8 mouse cellular contexts compared by ENCODE assay signal in the genomic region with DNA sequence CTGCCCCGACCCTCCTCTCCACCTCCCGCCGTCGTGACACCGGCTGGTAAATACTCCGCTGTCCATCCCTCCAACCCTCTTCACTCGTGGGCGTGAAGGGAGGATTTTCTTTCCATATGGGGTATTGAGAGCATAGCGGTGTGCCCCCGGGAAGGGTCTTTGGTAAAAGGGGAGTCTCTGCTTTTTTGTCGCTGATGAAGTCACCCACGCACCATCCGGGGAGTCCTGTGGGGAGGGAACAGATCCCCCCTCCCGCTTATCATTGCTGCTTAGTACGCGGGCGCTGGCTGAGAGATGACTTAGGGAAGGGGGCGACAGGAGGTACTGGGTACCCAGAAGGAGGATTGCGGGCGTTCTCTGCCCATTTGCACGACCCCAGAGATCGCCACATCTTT. TPM values are rescaled to one million over a fixed set of nuclear protein-coding genes. Genes with fewer than 3 reads are reported as not detected.
DNase-seq lines count a peak whose midpoint lies in the region; ATAC-seq and TF ChIP-seq lines count a peak whose summit lies in the region.

No protein-coding gene starts in this region.

- no peaks in the 10 kb centered on the region for H3K9me3 ChIP-seq in E14TG2a.4 (ENCODE audit: low read length)
- no peaks in the 10 kb centered on the region for H3K9me3 ChIP-seq in hindbrain, embryonic 13.5 days
- H3K9me3 ChIP-seq in midbrain, embryonic 11.5 days (ENCODE audit: control insufficient read depth, low read length) = no peaks in the 10 kb centered on the region

- no peak for ATAC-seq in hindbrain, embryonic 13.5 days (ENCODE audit: low FRiP score)
- no peak for ATAC-seq in midbrain, embryonic 11.5 days (ENCODE audit: low FRiP score)

- H3K36me3 ChIP-seq in E14TG2a.4 (ENCODE audit: insufficient read depth, low read length) = no peaks in the 10 kb centered on the region
- H3K36me3 ChIP-seq in hindbrain, embryonic 13.5 days = peaks cover 4% of the 10 kb centered on the region
- no peaks in the 10 kb centered on the region for H3K36me3 ChIP-seq in midbrain, embryonic 11.5 days (ENCODE audit: control insufficient read depth, insufficient read depth, low read length)

- WGBS in hindbrain, embryonic 13.5 days = 12% methylated on average over 22 of the region's 22 CpGs
- 15% methylated on average over 22 of the region's 22 CpGs for WGBS in midbrain, embryonic 11.5 days

- no peak for DNase-seq in gastrocnemius, adult 2 months
- DNase-seq in gastrocnemius, adult 18-20 months (ENCODE audit: low spot score) = no peak
- no peak for DNase-seq in midbrain, embryonic 11.5 days (ENCODE audit: low spot score, missing footprints)
- DNase-seq in embryo, embryonic 10.5 days (ENCODE audit: low spot score) = no peak
- no peak for DNase-seq in kidney, postnatal 10 days
- no peak for DNase-seq in ovary, postnatal 36 days (ENCODE audit: low spot score)

- H3K27ac ChIP-seq in gastrocnemius, adult 2 months = no peak overlapping the region
- no peak overlapping the region for H3K27ac ChIP-seq in hindbrain, embryonic 13.5 days
- H3K27ac ChIP-seq in midbrain, embryonic 11.5 days (ENCODE audit: low read depth, low read length) = no peak overlapping the region

- H3K27me3 ChIP-seq in E14TG2a.4 (ENCODE audit: insufficient read depth, low read length) = peaks cover 81% of the 10 kb centered on the region
- peaks cover 82% of the 10 kb centered on the region for H3K27me3 ChIP-seq in hindbrain, embryonic 13.5 days
- H3K27me3 ChIP-seq in midbrain, embryonic 11.5 days (ENCODE audit: control insufficient read depth, insufficient read depth, low read length) = peaks cover 63% of the 10 kb centered on the region

- H3K4me3 ChIP-seq in gastrocnemius, adult 2 months = peak overlapping the region; percentile 24; the same call in 1 of the 2 replicates
- H3K4me3 ChIP-seq in E14TG2a.4 (replicated peaks; ENCODE audit: low read length) = peak overlapping the region; percentile 84
- peak overlapping the region; percentile 54 for H3K4me3 ChIP-seq in hindbrain, embryonic 13.5 days
- H3K4me3 ChIP-seq in midbrain, embryonic 11.5 days (ENCODE audit: low read depth, low read length) = peak overlapping the region; percentile 31

- no peak for TF ChIP-seq CTCF in gastrocnemius, adult 2 months (IDR thresholded peaks at IDR 0.05)
- TF ChIP-seq CTCF in E14TG2a.4 (conservative IDR thresholded peaks at IDR 0.05; ENCODE audit: low read length) = no peak

- intact Hi-C loops in gastrocnemius, adult 2 months (cut with DNase I) = no loop called here

- peak overlapping the region; percentile 76 for H3K9ac ChIP-seq in hindbrain, embryonic 13.5 days
- no peak overlapping the region for H3K9ac ChIP-seq in midbrain, embryonic 11.5 days (ENCODE audit: low read length)

- peaks cover 78% of the 10 kb centered on the region for H3K4me1 ChIP-seq in E14TG2a.4 (replicated peaks; ENCODE audit: low read depth, low read length)
- peaks cover 44% of the 10 kb centered on the region for H3K4me1 ChIP-seq in hindbrain, embryonic 13.5 days (replicated peaks)
- peaks cover 26% of the 10 kb centered on the region for H3K4me1 ChIP-seq in midbrain, embryonic 11.5 days (ENCODE audit: control insufficient read depth, insufficient read depth, low read length)

- peak overlapping the region; percentile 99 for H3K4me2 ChIP-seq in hindbrain, embryonic 13.5 days
- H3K4me2 ChIP-seq in midbrain, embryonic 11.5 days = peak overlapping the region; percentile 52

RNA-seq across cellular contexts. Expression of gene Vgf, which starts 4.2 kb away (rescaled TPM):
- not detected for total RNA-seq in gastrocnemius, adult 2 months (2021)
- total RNA-seq in gastrocnemius, adult 18-20 months (2021) = not detected
- 1.6 and 1.9 TPM in 2 replicates for polyA plus RNA-seq in hindbrain, embryonic 13.5 days (2015; fragmentation: Nextera tagmentation; extraction: Ambion mirVana)
- polyA plus RNA-seq in midbrain, embryonic 11.5 days (2014; fragmentation: Nextera tagmentation; extraction: Ambion mirVana) = 0.40 and 0.59 TPM in 2 replicates

RNA-seq across cellular contexts. Expression of gene Ap1s1, which starts 15.5 kb away (rescaled TPM):
- 10 to 100 TPM; 12.4 to 19.2 TPM for total RNA-seq in gastrocnemius, adult 2 months (2021)
- total RNA-seq in gastrocnemius, adult 18-20 months (2021) = 10 to 100 TPM; 14.0 to 17.1 TPM
- polyA plus RNA-seq in hindbrain, embryonic 13.5 days (2015; fragmentation: Nextera tagmentation; extraction: Ambion mirVana) = 220 and 236 TPM in 2 replicates
- 176 and 192 TPM in 2 replicates for polyA plus RNA-seq in midbrain, embryonic 11.5 days (2014; fragmentation: Nextera tagmentation; extraction: Ambion mirVana)

RNA-seq across cellular contexts. Expression of gene Serpine1, which starts 41.7 kb away (rescaled TPM):
- 1 to 10 TPM; 2.5 to 2.8 TPM for total RNA-seq in gastrocnemius, adult 2 months (2021)
- total RNA-seq in gastrocnemius, adult 18-20 months (2021) = 1 to 10 TPM; 4.9 to 5.5 TPM
- polyA plus RNA-seq in hindbrain, embryonic 13.5 days (2015; fragmentation: Nextera tagmentation; extraction: Ambion mirVana) = 0.06 and 0.16 TPM in 2 replicates
- not detected in 2 replicates for polyA plus RNA-seq in midbrain, embryonic 11.5 days (2014; fragmentation: Nextera tagmentation; extraction: Ambion mirVana)

RNA-seq across cellular contexts. Expression of gene Znhit1, which starts 42.6 kb away (rescaled TPM):
- total RNA-seq in gastrocnemius, adult 2 months (2021) = 10 to 100 TPM; 61.2 to 79.6 TPM
- 10 to 100 TPM; 73.3 to 76.9 TPM for total RNA-seq in gastrocnemius, adult 18-20 months (2021)
- 107 and 109 TPM in 2 replicates for polyA plus RNA-seq in hindbrain, embryonic 13.5 days (2015; fragmentation: Nextera tagmentation; extraction: Ambion mirVana)
- polyA plus RNA-seq in midbrain, embryonic 11.5 days (2014; fragmentation: Nextera tagmentation; extraction: Ambion mirVana) = 91.1 and 92.1 TPM in 2 replicates

RNA-seq across cellular contexts. Expression of gene Plod3, which starts 43.6 kb away (rescaled TPM):
- total RNA-seq in gastrocnemius, adult 2 months (2021) = 10 to 100 TPM; 15.2 to 20.6 TPM
- total RNA-seq in gastrocnemius, adult 18-20 months (2021) = 10 to 100 TPM; 16.8 to 19.7 TPM
- polyA plus RNA-seq in hindbrain, embryonic 13.5 days (2015; fragmentation: Nextera tagmentation; extraction: Ambion mirVana) = 34.0 and 38.1 TPM in 2 replicates
- 21.4 and 23.1 TPM in 2 replicates for polyA plus RNA-seq in midbrain, embryonic 11.5 days (2014; fragmentation: Nextera tagmentation; extraction: Ambion mirVana)

Comparison
In these comparisons a context has a peak if more than half of its experiments do, and no peak if none do; other contexts are left out.
1. H3K4me3 ChIP-seq: peak in every context shown above with its lines; median percentile 84 in E14TG2a.4; 54 in hindbrain, embryonic 13.5 days; 31 in midbrain, embryonic 11.5 days; 24 in gastrocnemius, adult 2 months.